Mouse (Mus musculus) thymus, adult 18-20 months (tissue): ENCODE results near the gene Rtn4rl2.

Experiments used
- DNase-seq, 2 experiments: peaks; one replicate each; pipeline ENCODE4 v3.0.0; 2022; ENCODE audit warnings: mixed read lengths in 2 of 2

Rtn4rl2 gene

GRCm38 (mm10) chr2:84841905-84842304, 44.6 kb downstream of the Rtn4rl2 start:
- peak; percentile 36 to 39 for DNase-seq

- DNase-seq: peak in 1 of 2 experiments; percentile 30
These were observed 45.6 kb downstream of the Rtn4rl2 start for GRCm38 (mm10) chr2:84840748-84841563.

GRCm38 (mm10) chr2:84840016-84840747, 46.3 kb downstream of the Rtn4rl2 start:
- DNase-seq: peak; percentile 47 to 65

DNA sequence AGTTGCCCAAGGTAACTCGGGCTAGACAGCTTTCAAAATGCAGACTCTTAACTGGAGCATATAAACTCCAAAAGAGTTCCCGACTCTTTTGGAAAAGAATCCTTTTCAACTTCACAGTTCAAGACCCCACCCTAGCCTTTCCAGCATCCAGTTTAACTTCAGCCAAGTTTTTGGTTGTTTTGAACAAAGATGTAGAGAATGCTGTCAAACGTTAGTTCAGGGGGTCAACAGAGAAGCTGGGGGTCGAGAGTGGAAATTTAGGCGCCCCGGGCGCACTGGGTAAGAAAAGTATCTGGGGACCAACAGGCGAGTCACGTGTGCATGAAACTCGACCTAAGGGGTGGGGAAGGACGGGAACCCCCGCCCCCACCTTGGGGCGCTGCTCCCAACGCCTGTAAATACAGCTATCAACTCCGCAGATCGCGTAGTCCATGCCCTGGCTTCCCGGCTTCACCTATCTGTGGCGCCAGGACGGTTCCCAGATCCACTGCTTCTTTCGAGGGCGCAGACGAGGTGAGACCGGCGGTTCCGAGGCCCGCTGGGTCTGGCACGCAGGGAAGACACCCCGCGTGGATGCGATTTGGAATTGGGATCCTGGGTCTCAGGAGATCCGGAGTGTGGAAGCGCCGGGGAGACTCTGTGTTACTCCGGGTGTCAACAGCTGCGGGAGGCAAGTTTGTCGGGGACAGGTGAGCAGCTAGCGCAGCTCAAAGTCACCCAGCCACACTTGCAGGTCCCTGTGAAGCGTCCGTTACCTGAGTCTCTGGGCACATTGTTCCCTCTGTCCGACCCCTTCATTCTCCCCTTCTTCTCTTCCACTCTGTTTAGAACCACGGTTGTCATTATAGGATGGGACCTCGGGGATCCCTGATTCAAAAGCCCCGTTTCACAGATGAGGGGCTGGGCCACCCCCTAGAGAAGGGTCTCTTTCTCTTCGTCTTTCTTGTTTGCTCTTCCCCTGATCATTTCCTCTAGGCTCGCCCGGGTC, 47.2 kb downstream of the Rtn4rl2 start:
- peak; percentile 40 to 49 for DNase-seq

DNA sequence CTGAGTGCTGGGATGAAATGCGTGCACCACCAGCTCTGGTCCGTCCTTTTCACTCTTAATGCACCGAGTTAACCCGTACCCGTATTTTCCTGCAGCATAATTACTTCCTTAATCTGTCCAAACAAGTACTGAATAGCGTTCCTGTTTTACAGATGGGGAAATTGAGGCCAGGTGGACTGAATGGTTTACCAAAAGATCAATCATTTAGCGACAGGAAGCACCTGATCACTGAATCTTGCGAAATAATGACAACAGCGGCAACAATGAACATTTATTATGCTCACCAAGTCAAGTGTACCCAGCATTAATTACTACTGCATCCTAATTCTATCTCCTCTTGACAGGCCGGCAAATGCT, 47.9 kb downstream of the Rtn4rl2 start, which contains the start of gene Slc43a1:
Gene Slc43a1 (plus strand): TSS at position 258 of the 357 bp plus-strand sequence.
- DNase-seq: no peak

DNA sequence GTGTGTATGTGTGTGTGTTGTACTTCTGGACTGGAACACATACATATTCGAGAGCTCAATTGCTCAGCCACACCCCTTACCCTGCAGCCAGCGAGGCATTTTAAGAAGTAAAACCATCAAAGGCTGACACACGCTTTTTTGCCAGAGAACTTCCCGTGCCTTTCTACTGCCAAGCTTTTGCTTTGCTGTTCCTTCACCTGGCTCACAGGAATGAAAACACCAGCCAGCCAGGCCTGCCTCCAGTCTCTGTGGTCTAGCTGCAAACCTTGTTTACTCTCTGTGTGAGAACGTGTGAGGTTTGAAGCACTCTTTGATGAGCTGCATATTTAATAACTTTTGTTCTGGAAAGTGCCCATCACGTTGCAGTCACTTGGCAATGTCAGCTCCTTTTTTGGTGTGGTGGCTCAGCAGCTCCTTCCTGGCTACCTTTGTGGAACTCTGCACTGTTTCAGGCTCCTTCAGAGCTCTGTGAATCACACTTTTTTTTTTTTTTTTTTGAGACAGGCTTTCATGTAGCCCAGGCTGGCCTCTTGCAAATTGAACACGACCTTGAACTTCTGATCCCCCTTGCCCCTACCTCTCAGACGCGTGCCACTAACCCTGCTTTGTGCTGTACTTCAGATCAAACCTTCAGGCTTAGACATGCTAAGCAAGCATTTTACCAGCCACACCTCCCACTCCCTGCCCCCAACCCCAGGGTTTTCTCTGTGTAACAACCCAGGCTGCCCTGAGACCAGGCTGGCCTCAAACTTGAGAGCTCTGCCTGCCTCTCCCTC, 48.5 kb downstream of the Rtn4rl2 start:
- DNase-seq: peak in 1 of 2 experiments; percentile 69

GRCm38 (mm10) chr2:84837107-84837506, 49.4 kb downstream of the Rtn4rl2 start:
- peak; percentile 68 to 76 for DNase-seq

- DNase-seq: peak; percentile 52 to 63
These were observed 54.7 kb downstream of the Rtn4rl2 start for GRCm38 (mm10) chr2:84831666-84832391.

DNA sequence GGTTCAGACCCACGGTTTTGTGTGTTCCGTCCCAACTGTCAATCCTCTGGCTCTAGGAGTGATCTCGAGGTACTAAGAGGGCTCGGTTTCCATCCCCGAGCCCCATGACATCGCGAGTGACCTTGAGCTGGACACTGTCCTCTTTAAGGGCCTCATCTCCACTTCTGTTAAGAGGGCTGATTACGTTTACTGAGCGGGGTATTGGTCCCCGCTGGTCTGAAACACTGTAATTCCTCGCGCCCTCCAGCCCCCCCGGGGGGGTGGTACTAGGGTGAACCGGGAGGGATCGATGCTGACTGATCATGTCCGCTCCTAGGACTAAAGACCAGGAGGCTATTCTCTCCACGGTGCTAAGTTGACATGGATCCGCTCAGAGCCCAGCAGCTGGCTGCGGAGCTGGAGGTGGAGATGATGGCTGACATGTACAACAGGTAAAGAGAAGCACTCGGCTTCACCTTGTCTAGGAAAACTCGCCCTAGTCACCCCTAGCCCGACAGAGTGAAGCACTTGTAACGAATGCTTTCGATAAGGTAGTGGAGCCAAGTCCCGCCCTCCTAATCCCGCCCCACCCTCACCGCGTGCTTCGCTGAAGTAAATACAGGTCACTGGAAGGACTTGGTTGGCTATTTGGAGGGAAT, 59.1 kb downstream of the Rtn4rl2 start:
- DNase-seq: no peak

- peak; percentile 48 to 68 for DNase-seq
These were observed 59.8 kb downstream of the Rtn4rl2 start, which contains the start of gene Timm10 for GRCm38 (mm10) chr2:84826488-84827282. Gene Timm10, plus strand, starts transcription at chr2:84826997.

- no peak for DNase-seq
These were observed 63.3 kb downstream of the Rtn4rl2 start for GRCm38 (mm10) chr2:84823237-84823636.

- DNase-seq: no peak
These were observed 64.0 kb downstream of the Rtn4rl2 start, which contains the start of gene Smtnl1 for GRCm38 (mm10) chr2:84822552-84822951. Gene Smtnl1, minus strand, starts transcription at chr2:84822652.
